Mouse (Mus musculus) heart, postnatal 4 days (tissue): ENCODE data around the gene Arsj. TPM values are rescaled to one million over a fixed set of nuclear protein-coding genes. Genes with fewer than 3 reads are reported as not detected.

ENCODE experiments used
- DNase-seq: peaks from one replicate; pipeline ENCODE4 v3.0.0; 2021
- total RNA-seq, 2 experiments: library from RNA; stranded (reverse); gene quantifications; 2 replicates each; pipeline ENCODE4 v1.2.3; 2021

Gene Arsj
- total RNA-seq = 1 to 10 TPM; 1.8 to 2.2 TPM

DNA sequence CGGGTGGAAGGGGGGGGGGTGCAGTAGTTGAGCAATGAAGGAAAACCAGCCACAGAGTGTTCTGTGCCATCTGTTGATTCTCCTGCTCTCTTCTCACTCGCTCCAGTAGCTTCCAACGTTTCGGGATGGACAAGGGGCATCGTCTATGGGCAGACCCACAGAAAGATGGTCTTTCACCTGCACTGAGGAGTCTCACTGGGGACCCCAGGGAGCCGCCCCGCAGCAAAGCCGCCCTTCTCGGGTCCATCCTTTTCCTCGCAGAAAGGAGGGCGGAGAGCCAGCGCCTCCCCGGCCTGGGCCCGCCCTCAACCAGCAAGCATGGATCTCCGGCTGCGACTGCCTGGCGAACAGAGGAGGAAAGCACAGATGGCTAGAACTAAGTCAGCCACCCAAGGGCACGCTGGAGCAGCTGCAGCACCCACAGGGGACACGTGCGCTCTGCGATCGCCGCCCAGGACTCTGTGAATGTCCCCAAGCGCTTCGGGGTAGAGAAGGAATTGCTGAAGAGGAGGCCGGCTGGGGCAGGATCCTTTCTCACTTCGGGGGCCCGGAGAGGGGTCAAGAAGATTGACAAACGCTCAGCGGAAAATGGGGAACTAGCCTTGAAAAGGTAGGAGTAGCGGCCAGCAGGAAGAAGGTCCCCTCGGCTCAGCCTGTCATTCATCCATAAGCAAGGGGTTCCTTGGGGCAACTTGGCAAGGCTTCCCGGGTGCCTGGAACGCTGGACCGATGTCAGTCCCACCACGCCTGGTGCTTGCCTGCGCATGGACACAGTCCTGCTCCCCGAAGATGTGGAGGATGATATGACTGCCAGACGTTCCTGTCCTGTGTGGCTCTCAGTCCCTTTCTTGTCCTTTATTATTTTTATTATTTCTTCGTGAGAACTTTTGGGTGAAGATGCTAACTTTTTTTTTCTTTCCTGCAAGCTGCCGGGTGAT lies at the start of gene Arsj:
Arsj (plus strand) TSS at position 117 of the 938 bp plus-strand sequence.
- DNase-seq = peak; percentile 67

DNA sequence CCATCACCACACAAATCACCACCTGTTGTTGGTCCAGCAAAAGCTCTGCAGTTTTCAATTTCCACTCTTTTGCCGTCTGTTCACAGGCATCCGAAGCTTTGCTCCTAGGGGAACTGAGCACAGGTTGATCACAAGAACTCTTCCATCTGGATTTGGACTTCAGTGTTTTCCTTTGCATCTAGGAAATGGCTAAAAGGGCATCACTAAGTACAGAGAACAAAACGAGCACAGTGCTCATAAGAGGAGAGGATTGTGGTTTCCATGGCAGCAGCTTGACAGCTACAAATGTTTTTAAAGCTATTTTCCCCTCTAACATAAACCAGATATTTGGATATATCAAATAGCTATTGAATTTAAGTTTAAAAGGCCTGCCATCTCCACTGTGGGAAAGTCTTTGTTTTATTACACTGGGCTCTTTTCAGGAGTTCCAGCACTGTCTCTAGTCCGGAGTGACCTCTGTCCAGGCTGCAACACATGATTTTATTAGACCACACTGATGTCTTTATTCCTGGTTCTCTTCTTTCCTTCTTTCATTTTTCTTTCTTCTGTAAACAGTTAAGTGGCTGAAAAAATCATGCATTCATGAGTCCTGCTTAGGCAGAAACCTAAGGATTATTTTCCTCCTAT lies 38.5 kb upstream of the Arsj start:
- DNase-seq = no peak

DNA sequence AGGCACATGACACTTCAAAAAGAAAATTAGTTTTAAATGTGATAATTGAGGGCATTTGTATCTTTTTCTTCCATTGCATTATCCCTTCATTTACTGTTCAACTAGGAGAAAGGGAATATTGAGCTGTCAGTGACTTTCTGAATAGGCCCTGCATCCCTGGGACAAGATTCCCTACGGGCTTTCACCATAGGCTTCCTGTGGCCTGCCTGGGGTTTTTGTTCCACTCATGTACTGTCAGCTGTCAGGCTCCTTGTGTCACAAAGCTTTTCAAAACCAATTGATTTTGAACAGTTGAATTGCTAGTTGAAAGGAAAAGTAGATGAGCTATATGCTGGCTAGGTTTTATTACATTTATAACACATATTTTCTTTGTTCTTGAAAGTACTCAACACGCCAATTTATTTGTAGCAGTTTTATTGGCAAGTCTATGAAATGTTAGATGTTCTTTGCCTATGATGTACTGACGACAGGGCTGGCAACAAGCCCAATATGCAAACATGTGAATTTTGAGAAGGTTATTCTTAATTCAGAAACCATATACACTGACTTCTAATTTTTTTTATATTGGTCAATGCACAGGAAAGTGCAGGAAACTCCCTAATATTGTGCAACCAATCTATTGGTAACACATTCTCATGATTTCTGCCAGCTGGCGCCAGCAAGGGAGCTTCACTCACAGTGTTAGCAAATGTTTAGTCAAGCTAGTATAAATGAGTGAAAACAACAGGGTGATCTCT lies 37.4 kb upstream of the Arsj start:
- no peak for DNase-seq

DNA sequence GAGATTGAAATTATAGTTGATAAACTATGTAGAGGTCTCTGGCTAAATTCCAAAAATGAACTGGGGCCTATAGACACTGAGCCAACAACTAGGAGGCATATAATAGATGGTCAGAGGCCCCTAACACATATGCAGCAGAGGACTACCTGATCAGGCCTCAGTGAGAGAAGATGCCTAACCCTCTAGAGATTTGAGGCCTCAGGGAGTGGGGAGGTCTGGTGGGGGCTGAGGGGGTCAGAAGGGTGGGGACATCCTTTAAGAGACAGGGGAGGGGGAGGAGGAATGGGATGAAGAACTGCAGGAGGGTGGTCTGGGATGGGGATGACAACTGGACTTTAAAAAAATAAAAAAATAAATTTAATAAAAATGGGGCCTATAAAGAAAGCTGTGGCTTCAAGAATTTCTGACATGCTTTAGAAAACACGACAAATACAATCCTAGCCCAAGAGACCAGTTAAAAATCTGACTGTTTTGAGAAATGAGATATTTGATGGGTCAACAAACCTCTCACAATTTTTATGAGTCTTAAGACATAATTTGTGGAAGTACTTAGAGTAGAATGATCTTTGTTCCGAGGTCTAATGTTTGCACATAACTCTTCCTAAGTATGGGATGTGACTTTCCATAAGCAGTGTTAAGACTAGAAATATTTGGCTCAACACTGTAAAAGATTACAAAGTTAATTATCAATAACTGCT lies 36.7 kb upstream of the Arsj start:
- DNase-seq = no peak

DNA sequence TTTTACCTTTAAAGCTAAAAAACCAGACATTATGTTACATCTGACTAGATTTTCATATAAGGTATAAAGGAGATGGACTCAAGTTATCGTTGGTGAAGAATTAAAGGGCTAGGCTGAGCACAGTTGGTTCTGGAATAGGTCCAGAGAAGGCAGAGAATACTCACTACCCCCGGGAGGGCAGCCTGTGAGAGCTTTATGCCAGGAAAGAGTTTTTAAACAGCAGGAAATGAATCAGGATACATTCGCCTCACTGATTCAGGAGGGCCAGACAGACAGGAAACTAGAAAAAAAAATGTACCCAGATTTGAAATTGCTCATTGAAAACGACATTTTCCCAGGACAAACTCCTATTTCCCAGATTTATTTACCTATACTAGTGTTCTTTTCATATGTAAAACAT lies 28.2 kb upstream of the Arsj start:
- DNase-seq = no peak

DNA sequence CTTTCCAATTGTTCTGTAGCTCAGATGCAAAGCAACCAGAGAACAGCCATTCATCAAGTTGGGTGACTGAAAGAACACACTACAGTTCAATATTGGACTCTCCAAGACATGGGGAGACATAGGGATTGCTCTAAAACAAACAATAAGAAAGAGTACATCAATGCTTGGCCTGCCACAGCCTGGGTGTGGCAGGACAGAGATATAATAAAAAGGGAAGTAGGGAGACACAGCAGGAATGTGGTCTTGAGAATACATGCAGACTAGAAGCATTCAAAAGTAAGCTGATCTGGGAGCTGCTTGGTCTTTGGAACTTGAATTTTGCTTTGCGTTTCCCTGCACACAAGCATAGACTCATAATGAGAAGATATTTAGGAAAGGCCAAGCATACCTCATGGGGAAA lies 18.7 kb upstream of the Arsj start:
- DNase-seq = no peak

DNA sequence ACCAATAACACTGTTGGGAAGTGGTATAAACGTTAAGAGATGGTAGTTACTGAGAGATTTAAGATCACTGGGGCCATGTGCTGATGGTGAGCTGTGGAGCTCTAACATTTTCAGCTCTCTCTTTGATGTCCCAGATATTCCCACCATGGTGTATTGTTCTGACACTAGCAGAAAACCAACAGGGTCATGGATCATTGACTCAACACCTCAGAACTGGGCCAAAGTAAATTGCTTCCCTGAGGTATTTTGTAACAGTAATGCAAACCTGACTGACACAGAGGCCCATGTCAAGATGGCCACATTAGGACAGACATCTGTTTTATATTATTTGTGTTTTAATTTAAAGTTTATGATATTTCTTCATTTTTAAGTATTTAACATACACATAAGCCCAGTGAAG lies 3.7 kb upstream of the Arsj start:
- no peak for DNase-seq

DNA sequence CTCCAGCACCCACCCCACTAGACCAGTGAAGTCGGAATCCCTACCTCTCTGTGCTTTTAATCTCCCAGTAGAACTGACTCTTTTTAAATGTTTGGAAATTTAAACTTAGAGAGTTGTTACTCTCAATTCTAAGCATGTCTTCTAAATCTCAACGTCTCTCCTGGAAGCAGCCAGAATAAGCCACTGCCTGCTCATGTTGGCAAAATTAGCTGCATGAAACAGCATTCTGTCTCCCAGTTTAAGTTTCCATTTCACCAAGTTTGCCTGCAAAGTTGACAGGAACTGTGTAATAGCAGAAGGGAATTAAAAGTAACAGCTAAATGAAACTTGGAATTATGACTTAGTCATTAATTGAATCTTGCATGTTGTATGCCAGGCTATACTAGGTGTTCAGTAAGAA lies 1.1 kb upstream of the Arsj start:
- DNase-seq = no peak

DNA sequence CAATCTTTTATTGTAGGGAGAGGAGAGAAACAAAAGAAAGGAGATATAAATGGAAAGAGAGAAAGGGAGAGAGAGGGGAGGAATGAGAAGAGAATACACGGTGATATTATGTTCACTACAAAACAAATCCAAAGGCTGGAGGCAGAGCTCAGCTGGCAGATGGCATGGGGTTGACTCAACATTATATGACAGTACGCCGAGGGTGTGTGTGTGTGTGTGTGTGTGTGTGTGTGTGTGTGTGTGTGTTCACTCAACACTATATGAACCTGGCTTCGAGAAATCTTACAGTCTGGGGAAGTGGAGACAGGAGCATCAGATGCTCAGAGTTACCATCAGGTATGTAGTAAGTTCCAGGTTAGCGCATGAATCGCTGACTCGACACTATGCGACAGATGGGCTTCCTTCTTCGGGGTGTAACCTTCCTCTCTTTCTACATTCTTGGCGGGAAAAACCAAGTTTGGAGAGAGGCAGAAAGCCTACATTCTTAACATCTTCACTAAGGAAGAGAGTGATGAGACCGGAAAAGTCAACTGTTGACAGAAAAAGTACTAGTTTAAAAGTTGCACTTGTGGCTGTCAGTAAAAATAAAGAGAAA lies 456 bp upstream of the Arsj start:
- DNase-seq = no peak

DNA sequence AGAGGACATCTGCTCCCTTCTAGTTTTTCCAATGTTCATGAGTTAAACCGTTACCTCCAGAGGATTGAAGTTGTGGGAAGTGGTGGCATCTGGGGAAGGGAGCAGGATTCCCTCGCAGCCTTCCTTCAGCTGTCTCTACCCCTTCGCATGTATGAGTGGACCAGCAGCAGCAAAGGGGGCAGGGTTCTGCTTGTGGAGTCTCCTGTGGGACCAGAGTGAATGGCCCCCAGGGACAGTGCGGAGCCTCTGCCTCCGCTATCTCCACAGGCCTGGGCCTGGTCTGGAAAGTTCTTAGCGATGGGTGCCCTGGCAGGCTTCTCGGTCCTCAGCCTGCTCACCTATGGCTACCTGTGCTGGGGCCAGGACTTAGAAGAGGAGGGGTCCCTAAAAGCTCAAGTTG lies 1.1 kb downstream of the Arsj start:
- DNase-seq = no peak

DNA sequence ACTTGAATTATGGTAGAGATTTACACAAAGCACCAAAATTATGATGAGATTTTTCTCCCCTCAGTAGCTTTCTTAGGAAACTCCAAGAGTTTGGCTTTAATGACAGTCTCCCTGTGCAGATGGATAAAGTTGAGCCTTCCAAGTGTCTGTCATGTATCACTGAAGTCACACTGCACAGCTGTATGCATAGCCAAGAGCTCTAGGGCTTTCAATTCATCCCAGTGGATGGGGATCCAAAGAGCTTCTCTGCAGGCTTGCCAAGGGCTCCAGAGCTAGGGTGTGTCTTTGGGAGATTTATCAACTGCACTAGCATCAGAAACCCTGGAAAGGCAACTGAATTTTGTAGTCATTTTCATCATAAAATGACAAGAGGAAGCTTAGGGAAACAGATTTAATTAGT lies 7.1 kb downstream of the Arsj start:
- DNase-seq = peak; percentile 20

DNA sequence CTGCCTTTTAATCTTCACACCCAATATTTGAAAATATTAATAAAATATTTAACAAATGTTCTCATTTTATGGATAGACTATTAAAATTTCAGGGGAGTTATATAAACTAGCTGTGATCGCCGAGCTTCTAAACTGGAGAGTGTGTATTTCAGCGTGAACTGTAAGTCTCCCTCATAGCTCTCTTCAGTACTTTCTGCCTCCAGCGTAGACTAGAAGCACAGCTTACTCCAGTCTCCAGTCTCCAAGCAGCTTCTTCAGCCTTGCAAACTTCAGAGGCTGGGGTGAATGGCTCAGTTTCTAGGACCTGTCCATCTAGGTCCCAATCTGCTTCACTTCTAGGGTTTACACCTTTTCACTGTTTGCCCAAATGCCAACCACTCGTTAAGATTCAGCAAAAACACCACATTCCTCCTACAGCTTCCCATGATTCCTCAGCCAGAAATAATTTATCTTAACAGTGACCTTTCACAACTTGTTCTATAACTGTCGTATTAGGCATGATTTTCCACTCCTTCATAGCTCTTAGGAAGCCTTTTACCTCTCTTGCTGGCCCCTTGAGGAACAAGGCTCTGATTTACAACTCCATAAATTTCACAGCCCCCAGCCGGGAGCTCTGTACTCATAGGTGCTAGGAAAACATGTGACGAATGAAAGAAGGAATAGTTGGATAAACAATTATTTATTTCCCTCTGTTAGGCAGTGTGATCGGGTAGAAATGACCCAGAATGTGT lies 9.5 kb downstream of the Arsj start:
- DNase-seq = no peak

DNA sequence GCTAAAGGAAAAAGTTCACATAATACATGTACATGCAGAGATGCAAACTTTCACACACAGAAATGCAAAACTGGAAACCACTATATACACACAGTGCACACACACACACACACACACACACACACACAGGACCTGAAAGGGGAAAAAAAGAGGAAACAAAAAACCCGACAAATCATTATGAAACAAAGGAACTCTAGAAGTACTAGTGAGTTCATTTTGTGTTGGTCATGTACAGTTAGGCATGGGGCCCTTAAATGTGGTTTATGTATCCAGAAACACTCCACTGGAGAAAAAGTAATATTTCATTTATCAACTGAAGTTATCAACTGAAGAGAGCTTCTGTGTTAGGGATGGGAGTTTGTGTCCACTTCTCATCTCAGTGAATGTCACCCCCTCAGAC lies 10.2 kb downstream of the Arsj start:
- no peak for DNase-seq

DNA sequence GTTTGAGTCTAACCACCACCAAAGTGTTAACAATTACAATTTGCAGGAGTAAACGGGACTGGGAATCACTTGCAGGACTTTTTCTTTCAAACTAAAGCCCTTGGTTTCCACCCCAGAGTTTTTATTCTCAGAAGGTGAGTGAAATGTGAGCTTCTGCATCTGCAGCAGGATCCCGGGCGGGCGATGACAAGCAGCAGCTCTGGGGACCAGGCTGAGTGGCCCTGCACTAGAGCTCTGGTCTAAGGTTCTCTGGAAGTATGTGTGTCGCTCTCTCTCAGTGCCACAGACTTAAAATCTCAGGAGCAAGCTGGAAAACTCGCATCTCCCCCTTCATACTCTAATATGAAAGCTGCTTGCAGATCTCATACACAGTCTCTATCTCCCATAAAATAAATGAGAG lies 15.8 kb downstream of the Arsj start:
- DNase-seq = no peak

DNA sequence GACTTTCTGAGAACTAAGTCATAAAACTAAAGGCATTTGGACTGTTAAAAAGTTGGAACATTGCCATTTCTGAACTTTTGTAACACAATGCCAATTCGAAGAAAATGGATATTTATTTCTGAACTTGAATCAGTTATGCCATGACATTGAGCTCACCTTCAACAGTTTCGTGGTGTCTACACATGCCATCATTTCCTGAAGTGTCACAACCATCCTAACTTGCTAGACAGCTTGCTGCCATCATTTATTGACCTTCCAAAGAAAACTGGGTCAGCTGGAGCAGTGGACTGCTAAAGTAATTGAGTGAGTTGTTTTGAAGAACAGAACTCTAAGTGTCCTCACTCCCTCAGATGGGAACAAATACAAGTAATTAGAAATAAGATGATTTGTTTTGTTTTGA lies 16.2 kb downstream of the Arsj start:
- no peak for DNase-seq

DNA sequence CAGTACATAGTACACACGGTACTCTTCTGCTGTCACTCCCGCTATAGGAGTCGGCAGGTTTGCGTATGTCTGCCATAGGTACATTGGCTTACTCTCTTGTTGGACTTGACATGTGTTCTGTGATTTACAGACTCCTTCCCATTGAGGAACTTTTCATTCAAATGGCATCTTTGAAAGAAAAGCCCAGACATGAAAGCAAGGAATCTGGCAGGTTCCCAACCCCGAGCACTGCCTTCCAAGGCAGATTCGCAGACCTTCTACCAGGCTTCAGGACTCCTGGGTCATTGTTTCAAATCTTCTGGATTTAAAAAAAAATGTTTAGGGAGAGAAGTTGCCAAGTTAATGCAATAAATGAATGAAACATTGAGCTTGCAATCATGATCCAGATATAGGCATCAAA lies 19.8 kb downstream of the Arsj start:
- no peak for DNase-seq

DNA sequence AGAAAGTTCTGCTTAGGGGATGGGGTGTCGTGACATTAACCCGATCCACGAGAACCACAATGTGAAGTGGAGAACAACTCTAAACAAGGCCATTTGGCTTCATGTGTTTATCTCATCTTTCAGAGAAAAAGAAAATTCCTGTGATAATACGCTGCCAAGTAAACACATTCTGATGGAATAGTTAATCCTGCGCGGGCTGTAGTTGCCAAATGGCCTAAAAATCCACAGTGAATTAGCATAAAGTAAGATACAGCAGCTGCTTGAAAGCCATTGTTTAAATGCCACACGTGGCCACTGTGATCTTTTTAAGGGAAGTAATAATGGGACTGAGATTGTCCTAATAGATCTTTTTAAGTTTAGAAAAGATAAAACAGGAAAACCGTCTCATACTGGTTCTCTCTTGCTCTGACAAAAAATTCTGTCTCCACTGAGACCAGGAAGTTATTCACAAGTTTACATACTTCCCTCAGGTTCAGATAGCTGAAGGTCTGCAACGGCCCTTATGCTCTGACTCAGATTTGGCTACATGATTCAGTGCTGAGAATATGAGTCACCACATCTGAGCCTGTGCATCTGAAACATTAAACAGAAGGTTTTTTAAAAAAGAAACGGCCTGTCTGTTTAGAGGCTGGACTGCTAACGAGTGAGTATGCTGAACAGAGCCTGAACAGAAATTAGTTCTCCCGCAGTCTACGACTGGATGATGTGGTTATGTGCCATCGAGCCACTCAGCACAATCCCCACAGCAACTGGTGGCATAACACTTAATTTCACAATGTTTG lies 21.4 kb downstream of the Arsj start:
- no peak for DNase-seq

DNA sequence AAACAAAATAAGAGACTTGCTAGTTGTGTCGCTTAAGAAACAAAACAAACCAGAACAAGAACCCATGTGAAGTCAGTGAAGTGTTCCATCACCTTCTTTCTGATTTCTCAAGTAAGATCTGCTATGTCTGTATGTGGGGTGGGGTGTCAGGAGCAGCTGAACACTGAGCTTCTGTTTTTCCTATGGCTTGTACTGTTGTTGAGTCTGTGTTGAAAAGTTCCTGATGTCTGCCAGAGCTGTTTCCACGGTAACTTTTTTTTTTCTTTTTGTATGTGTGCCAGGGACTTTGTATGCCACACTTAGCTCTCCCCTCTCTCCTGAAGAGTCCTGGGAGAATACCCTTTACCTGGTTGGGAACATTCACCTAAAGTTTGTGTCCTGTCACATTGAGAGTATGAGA lies 34.0 kb downstream of the Arsj start:
- no peak for DNase-seq

DNA sequence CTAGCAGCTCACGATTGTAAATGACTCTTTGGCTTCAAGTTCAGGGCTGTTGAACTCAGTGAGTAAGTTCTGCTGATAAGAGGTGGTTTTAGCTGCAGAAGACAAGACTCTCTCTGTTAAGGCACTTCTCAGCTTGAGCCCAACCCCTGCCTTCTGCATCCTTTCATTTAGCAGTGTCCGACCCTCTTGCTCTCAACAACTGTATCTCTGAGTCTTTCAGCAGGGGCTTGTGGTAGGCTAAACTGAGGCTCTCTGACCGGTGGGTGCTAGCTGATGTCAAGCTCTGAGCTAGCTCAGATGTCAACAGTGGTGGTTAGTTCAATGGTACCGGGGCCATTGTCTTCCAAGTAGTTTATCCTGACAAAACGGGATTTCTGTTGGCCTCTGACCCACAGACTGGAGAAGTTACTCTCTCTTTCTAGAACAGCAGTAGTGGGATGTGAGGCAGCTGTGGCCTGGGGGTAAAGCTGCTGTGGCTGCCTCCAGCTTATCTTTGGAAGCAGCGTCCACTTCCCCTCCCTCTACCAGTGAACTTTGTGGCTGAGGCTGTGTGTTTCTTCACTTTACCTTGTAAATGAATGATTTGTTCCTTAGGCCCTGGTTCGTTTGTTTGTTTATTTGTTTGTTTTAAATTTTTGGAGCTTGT lies 34.6 kb downstream of the Arsj start:
- peak; percentile 6 for DNase-seq

DNA sequence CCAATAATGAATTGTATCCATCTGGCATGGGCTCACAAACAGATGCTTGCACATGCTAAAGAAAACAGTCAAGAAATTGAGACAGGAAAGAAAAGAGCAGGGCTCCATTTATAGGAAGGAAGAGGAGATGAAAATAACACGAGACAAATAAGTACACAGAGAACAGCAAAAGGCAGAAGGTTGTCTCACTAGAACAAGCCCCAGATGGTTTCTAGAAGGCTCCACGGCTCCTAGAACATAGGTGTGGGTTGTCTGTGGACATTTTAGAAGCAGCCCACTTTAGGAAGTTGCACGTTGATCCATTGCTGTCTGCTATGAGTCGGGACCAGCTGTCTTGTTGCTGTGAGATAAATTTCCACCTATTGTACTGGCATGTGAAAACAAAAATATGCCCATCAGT lies 37.2 kb downstream of the Arsj start:
- no peak for DNase-seq
